Mouse (Mus musculus): ENCODE measurements around the gene Slc36a1. TPM values are rescaled to one million over a fixed set of nuclear protein-coding genes. Genes with fewer than 3 reads are reported as not detected.

Slc36a1 gene
- polyA plus RNA-seq, 1 experiment from 2014 or later, result 2.1 TPM

DNA sequence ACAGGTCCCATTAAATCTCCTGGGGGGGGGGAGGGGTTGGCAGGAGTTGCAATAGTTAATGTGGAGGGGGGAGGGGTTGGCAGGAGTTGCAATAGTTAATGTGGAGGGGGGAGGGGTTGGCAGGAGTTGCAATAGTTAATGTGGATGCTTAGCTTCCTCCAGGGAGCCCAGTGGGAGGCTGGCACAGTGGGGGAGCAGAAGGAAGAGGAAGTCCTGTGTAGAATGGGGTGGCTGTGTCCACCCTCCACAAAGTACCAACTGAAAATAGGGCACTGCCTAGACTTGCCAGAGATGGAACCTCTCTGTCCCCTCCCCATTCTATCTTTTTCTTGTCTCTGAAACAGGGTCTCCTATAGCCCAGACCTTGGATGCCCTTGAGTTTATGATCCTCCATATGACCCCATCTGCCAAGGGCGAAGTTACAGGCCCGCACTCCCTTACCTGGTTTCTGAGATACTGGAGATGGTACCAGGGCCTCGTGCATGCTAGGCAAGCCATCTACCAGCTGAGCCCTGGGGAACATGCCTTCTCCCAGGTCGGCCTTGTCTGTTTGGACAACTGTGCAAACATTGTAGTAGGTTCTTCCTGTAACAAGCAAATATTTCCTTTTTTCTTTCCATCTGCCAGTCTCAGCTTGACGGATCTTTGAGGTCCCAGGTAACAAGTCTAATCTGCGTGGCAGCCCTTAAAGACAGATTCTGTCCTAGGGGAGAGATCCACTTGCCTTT, 5.6 kb downstream of the Slc36a1 start:
- Histone ChIP-seq H3K27me3 (no peaks in the 10 kb centered on the region), H3K9ac (no peak overlapping the region), H3K4me1 (peaks cover 25% of the 10 kb centered on the region), H3K36me3 (no peaks in the 10 kb centered on the region), H3K9me3 (no peaks in the 10 kb centered on the region), H3K4me2 (no peak overlapping the region), H3K27ac (peak overlapping the region; percentile 48; the same call in 1 of the 2 replicates), H3K4me3 (no peak overlapping the region)
- WGBS, result 72% methylated on average over 6 of the region's 6 CpGs
- no peak for ATAC-seq (ENCODE audit: insufficient number of reproducible peaks, insufficient read depth, low FRiP score, low TSS enrichment, low read depth)

- no peaks in the 10 kb centered on the region for H3K27me3 ChIP-seq
- no peak overlapping the region for H3K27ac ChIP-seq
- no peak for ATAC-seq (ENCODE audit: insufficient number of reproducible peaks, insufficient read depth, low FRiP score, low TSS enrichment, low read depth)
- H3K36me3 ChIP-seq, result 0 out of 2 replicates have a peak, but pooled peaks cover 6% of the 10 kb centered on the region
- WGBS, result 93% methylated on average over 4 of the region's 4 CpGs
- H3K9ac ChIP-seq, result no peak overlapping the region
- H3K4me3 ChIP-seq, result no peak overlapping the region
- H3K4me1 ChIP-seq, result peaks cover 13% of the 10 kb centered on the region; the same call in 1 of the 2 replicates
- H3K9me3 ChIP-seq, result no peaks in the 10 kb centered on the region
- H3K4me2 ChIP-seq, result no peak overlapping the region
Measured at GRCm38 (mm10) chr11:55213518-55213917, 9.4 kb downstream of the Slc36a1 start.

GRCm38 (mm10) chr11:55214161-55214560, 10.0 kb downstream of the Slc36a1 start:
- Histone ChIP-seq H3K27me3 (no peaks in the 10 kb centered on the region), H3K9ac (no peak overlapping the region), H3K4me3 (no peak overlapping the region), H3K9me3 (no peaks in the 10 kb centered on the region), H3K36me3 (peaks cover 11% of the 10 kb centered on the region), H3K27ac (no peak overlapping the region), H3K4me2 (no peak overlapping the region), H3K4me1 (peaks cover 12% of the 10 kb centered on the region; the same call in 1 of the 2 replicates)
- ATAC-seq (ENCODE audit: insufficient number of reproducible peaks, insufficient read depth, low FRiP score, low TSS enrichment, low read depth), result no peak
- 89% methylated on average over 5 of the region's 5 CpGs for whole genome bisulfite sequencing

DNA sequence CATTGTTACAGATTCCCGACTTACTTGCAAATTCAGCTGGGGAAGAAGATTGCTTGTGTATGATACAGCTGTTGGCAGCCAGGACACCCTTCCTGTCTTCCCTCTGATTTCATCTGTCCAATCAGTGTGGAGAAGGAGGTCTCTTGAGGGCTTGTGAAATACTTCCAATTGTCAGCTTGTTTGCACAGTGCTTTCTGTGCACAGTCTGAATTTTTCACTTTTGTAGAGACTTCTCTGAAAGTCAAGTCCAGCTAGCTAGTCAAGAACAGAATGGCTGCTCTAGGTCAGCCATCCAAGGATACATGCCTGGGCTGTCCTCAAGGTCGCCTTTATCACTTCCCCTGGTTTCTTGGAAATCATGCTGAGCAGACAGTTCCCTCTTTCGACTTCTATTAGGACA, 10.8 kb downstream of the Slc36a1 start:
- Histone ChIP-seq H3K4me3 (no peak overlapping the region), H3K27me3 (no peaks in the 10 kb centered on the region), H3K27ac (no peak overlapping the region), H3K36me3 (peaks cover 19% of the 10 kb centered on the region), H3K4me2 (no peak overlapping the region), H3K4me1 (peaks cover 4% of the 10 kb centered on the region; the same call in 1 of the 2 replicates), H3K9me3 (no peaks in the 10 kb centered on the region), H3K9ac (no peak overlapping the region)
- WGBS, result 87% methylated on average over 3 of the region's 3 CpGs
- ATAC-seq (ENCODE audit: insufficient number of reproducible peaks, insufficient read depth, low FRiP score, low TSS enrichment, low read depth), result no peak

DNA sequence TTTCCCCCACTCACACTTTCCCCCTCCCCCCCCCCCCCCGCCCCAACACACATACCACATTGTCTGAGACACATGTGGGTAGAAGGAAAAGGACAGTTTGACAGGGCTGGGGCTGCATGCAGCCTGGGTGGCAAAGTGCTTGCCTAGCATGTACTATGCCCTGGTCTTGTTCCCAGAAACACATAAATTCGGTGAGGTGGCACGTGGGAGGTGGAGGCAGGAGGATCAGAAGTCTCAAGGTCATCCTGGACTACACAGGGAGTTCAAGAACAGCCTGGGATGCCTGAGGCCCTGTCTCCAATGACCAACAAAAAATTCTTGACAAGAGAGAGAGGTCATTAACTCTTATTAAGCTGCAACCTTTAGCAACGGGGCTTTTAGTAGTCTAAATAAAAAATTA, 11.9 kb downstream of the Slc36a1 start:
- H3K4me3 ChIP-seq, result no peak overlapping the region
- no peak overlapping the region for H3K27ac ChIP-seq
- H3K36me3 ChIP-seq, result peaks cover 30% of the 10 kb centered on the region
- H3K4me1 ChIP-seq, result no peaks in the 10 kb centered on the region
- H3K27me3 ChIP-seq, result no peaks in the 10 kb centered on the region
- WGBS, result 58% methylated on average over 4 of the region's 4 CpGs
- H3K4me2 ChIP-seq, result no peak overlapping the region
- no peaks in the 10 kb centered on the region for H3K9me3 ChIP-seq
- ATAC-seq (ENCODE audit: insufficient number of reproducible peaks, insufficient read depth, low FRiP score, low TSS enrichment, low read depth), result no peak
- H3K9ac ChIP-seq, result no peak overlapping the region

- Histone ChIP-seq H3K27me3 (no peaks in the 10 kb centered on the region), H3K27ac (no peak overlapping the region), H3K9ac (no peak overlapping the region), H3K9me3 (no peaks in the 10 kb centered on the region), H3K36me3 (peaks cover 37% of the 10 kb centered on the region), H3K4me3 (no peak overlapping the region), H3K4me1 (no peaks in the 10 kb centered on the region), H3K4me2 (no peak overlapping the region)
- 75% methylated on average over 13 of the region's 13 CpGs for WGBS
- no peak for ATAC-seq (ENCODE audit: insufficient number of reproducible peaks, insufficient read depth, low FRiP score, low TSS enrichment, low read depth)
Measured at GRCm38 (mm10) chr11:55216830-55217229, 12.7 kb downstream of the Slc36a1 start.

GRCm38 (mm10) chr11:55217418-55217817, 13.3 kb downstream of the Slc36a1 start:
- 81% methylated on average over 4 of the region's 4 CpGs for WGBS
- Histone ChIP-seq H3K9ac (no peak overlapping the region), H3K4me1 (no peaks in the 10 kb centered on the region), H3K27me3 (no peaks in the 10 kb centered on the region), H3K27ac (no peak overlapping the region), H3K36me3 (peaks cover 42% of the 10 kb centered on the region), H3K9me3 (no peaks in the 10 kb centered on the region), H3K4me3 (no peak overlapping the region), H3K4me2 (no peak overlapping the region)
- no peak for ATAC-seq (ENCODE audit: insufficient number of reproducible peaks, insufficient read depth, low FRiP score, low TSS enrichment, low read depth)

- 86% methylated on average over 7 of the region's 7 CpGs for WGBS
- H3K4me1 ChIP-seq, result no peaks in the 10 kb centered on the region
- no peaks in the 10 kb centered on the region for H3K9me3 ChIP-seq
- H3K36me3 ChIP-seq, result peaks cover 42% of the 10 kb centered on the region
- no peak overlapping the region for H3K27ac ChIP-seq
- ATAC-seq (ENCODE audit: insufficient number of reproducible peaks, insufficient read depth, low FRiP score, low TSS enrichment, low read depth), result no peak
- no peaks in the 10 kb centered on the region for H3K27me3 ChIP-seq
- H3K4me3 ChIP-seq, result no peak overlapping the region
- H3K4me2 ChIP-seq, result no peak overlapping the region
- H3K9ac ChIP-seq, result no peak overlapping the region
Measured at GRCm38 (mm10) chr11:55217880-55218279, 13.7 kb downstream of the Slc36a1 start.

GRCm38 (mm10) chr11:55218473-55218872, 14.3 kb downstream of the Slc36a1 start:
- H3K9ac ChIP-seq, result no peak overlapping the region
- no peak overlapping the region for H3K4me3 ChIP-seq
- ATAC-seq (ENCODE audit: insufficient number of reproducible peaks, insufficient read depth, low FRiP score, low TSS enrichment, low read depth), result no peak
- no peaks in the 10 kb centered on the region for H3K4me1 ChIP-seq
- H3K4me2 ChIP-seq, result no peak overlapping the region
- H3K27ac ChIP-seq, result no peak overlapping the region
- H3K9me3 ChIP-seq, result no peaks in the 10 kb centered on the region
- H3K27me3 ChIP-seq, result no peaks in the 10 kb centered on the region
- peaks cover 47% of the 10 kb centered on the region for H3K36me3 ChIP-seq
- 83% methylated on average over 3 of the region's 3 CpGs for WGBS

DNA sequence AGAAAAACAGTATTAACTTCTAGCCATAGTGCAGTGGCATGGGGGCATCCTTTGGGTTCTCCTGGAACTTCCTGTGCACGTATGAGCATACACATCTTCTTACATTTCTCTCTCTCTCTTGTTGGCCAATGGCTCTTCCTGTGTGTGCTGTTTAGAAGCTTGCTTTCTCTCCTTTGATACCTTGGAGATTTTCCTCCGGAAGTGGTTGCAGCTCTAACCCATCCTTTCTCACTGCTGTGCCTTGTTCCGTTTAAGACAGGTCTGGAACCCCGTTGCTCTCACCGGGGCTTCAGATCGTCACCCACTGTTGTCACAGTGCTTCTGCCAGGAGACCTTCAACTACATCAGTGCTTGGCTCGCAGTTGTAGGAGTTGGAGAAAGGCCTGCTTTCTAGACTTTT, 17.2 kb downstream of the Slc36a1 start:
- 88% methylated on average over 7 of the region's 7 CpGs for WGBS
- no peaks in the 10 kb centered on the region for H3K27me3 ChIP-seq

GRCm38 (mm10) chr11:55231034-55231433, 26.9 kb downstream of the Slc36a1 start:
- no peak for ATAC-seq (ENCODE audit: insufficient number of reproducible peaks, insufficient read depth, low FRiP score, low TSS enrichment, low read depth)
- no peaks in the 10 kb centered on the region for H3K4me1 ChIP-seq
- no peak overlapping the region for H3K4me3 ChIP-seq
- no peak overlapping the region for H3K27ac ChIP-seq
- H3K36me3 ChIP-seq, result peaks cover 52% of the 10 kb centered on the region
- no peaks in the 10 kb centered on the region for H3K27me3 ChIP-seq
- no peak overlapping the region for H3K9ac ChIP-seq
- no peak overlapping the region for H3K4me2 ChIP-seq
- WGBS, result 92% methylated on average over 6 of the region's 6 CpGs
- H3K9me3 ChIP-seq, result no peaks in the 10 kb centered on the region

More for the DNA sequence above, 17.2 kb downstream of the Slc36a1 start:
- Histone ChIP-seq H3K27ac (no peak overlapping the region), H3K4me1 (no peaks in the 10 kb centered on the region), H3K36me3 (peaks cover 70% of the 10 kb centered on the region), H3K4me2 (no peak overlapping the region), H3K9me3 (no peaks in the 10 kb centered on the region), H3K4me3 (no peak overlapping the region), H3K9ac (no peak overlapping the region)
- ATAC-seq (ENCODE audit: insufficient number of reproducible peaks, insufficient read depth, low FRiP score, low TSS enrichment, low read depth), result no peak

GRCm38 (mm10) chr11:55234288-55234687, 30.1 kb downstream of the Slc36a1 start:
- no peak for ATAC-seq (ENCODE audit: insufficient number of reproducible peaks, insufficient read depth, low FRiP score, low TSS enrichment, low read depth)
- Histone ChIP-seq H3K9ac (no peak overlapping the region), H3K36me3 (peaks cover 36% of the 10 kb centered on the region), H3K4me1 (no peaks in the 10 kb centered on the region), H3K27ac (no peak overlapping the region), H3K4me2 (no peak overlapping the region), H3K9me3 (no peaks in the 10 kb centered on the region), H3K4me3 (no peak overlapping the region), H3K27me3 (no peaks in the 10 kb centered on the region)
- 88% methylated on average over 7 of the region's 7 CpGs for WGBS

All from embryonic facial prominence, embryonic 13.5 days (tissue).